Mouse (Mus musculus) hindbrain, postnatal 0 days (tissue): ENCODE measurements around the gene Sfrp5. TPM values are rescaled to one million over a fixed set of nuclear protein-coding genes. Genes with fewer than 3 reads are reported as not detected.

Experiments
- ATAC-seq: fragments of 200-750 bp; cut with Nextera tagmentation; 2 replicates; pipeline ENCODE4 v1.8.0; 2017; ENCODE audit warnings: mild to moderate bottlenecking, moderate TSS enrichment, moderate library complexity
- DNase-seq: peaks from one replicate; pipeline ENCODE4 v3.0.0-alpha.2; 2015; ENCODE audit warnings: low spot score
- H3K27ac ChIP-seq: fragments of 300-500 bp; sonication (generic); 2 replicates; pipeline ENCODE4 v1.5.1; 2014; ENCODE audit warnings: mild to moderate bottlenecking
- H3K27me3 ChIP-seq: fragments of 300-500 bp; sonication (generic); 2 replicates; pipeline ENCODE4 v1.6.1; 2014; ENCODE audit warnings: low read length, mixed read lengths; ENCODE audit not compliant: insufficient read depth
- H3K36me3 ChIP-seq: fragments of 300-500 bp; sonication (generic); 2 replicates; pipeline ENCODE4 v1.6.1; 2014; ENCODE audit warnings: low read length, mixed read lengths; ENCODE audit not compliant: insufficient read depth
- H3K4me1 ChIP-seq: fragments of 300-500 bp; sonication (generic); 2 replicates; pipeline ENCODE4 v1.6.1; 2014; ENCODE audit warnings: antibody characterized with exemption, low read length, mixed read lengths; ENCODE audit not compliant: insufficient read depth
- H3K4me2 ChIP-seq: fragments of 300-500 bp; sonication (generic); 2 replicates; pipeline ENCODE4 v1.6.1; 2014; ENCODE audit warnings: low read depth, mild to moderate bottlenecking, low read length, moderate library complexity, mixed read lengths
- H3K4me3 ChIP-seq: fragments of 300-500 bp; sonication (generic); 2 replicates; pipeline ENCODE4 v1.5.1; 2014; ENCODE audit warnings: low read length
- H3K9ac ChIP-seq: fragments of 300-500 bp; sonication (generic); replicated peaks from 2 replicates; pipeline ENCODE4 v1.6.1; 2014; ENCODE audit warnings: mild to moderate bottlenecking, low read length, moderate library complexity, mixed read lengths
- H3K9me3 ChIP-seq: fragments of 300-500 bp; sonication (generic); 2 replicates; pipeline ENCODE4 v1.6.1; 2016; ENCODE audit warnings: low read length, mixed read lengths
- CTCF ChIP-seq: IDR thresholded peaks from 2 replicates; pipeline ENCODE4 v1.5.1; 2016; ENCODE audit warnings: antibody characterized with exemption, control low read depth, low read depth
- WGBS: fragments of 180-500 bp; shearing (Covaris S2); extraction: QIAGEN DNeasy Blood & Tissue Kit; methylation state at CpG from one replicate; pipeline ENCODE4 v1.1.7; 2014; 5-methylcytosine and 5-hydroxymethylcytosine counted together
- polyA plus RNA-seq: library from polyadenylated mRNA; unstranded; fragments of >200 nt; fragmentation: Nextera tagmentation; extraction: Ambion mirVana; gene quantifications from 2 replicates; pipeline ENCODE4 v1.2.1, GENCODE M21; 2015
- total RNA-seq: library from RNA; depleted of rRNA; stranded (reverse); fragments of >200 nt; gene quantifications from 2 replicates; pipeline ENCODE4 v1.2.3, GENCODE M21; 2014; rRNA removed

The Sfrp5 gene
- total and polyA plus RNA-seq, 2 experiments from 2014 or later: 1.6 to 1.8 TPM

- H3K4me2 ChIP-seq: no peak overlapping the region
These were observed 44.4 kb downstream of the Sfrp5 start for GRCm38 (mm10) chr19:42157493-42158237.

GRCm38 (mm10) chr19:42151990-42152389 lies 50.1 kb downstream of the Sfrp5 start:
- TF ChIP-seq CTCF: peak; percentile 93
- H3K4me1 ChIP-seq: 0 out of 2 replicates have a peak, but pooled peaks cover 4% of the 10 kb centered on the region
- no peaks in the 10 kb centered on the region for H3K27me3 ChIP-seq
- no peaks in the 10 kb centered on the region for H3K9me3 ChIP-seq
- no peak overlapping the region for H3K4me2 ChIP-seq
- ATAC-seq (peak; percentile 43; the same call in 1 of the 2 replicates), DNase-seq (peak; percentile 84)
- no peak overlapping the region for H3K27ac ChIP-seq
- H3K9ac ChIP-seq: no peak overlapping the region
- H3K36me3 ChIP-seq: no peaks in the 10 kb centered on the region
- WGBS: 6% methylated on average over 6 of the region's 6 CpGs
- no peak overlapping the region for H3K4me3 ChIP-seq

More at GRCm38 (mm10) chr19:42157493-42158237, 44.4 kb downstream of the Sfrp5 start:
- Histone ChIP-seq H3K9ac (no peak overlapping the region), H3K27ac (no peak overlapping the region), H3K4me1 (no peaks in the 10 kb centered on the region), H3K36me3 (no peaks in the 10 kb centered on the region), H3K9me3 (no peaks in the 10 kb centered on the region), H3K4me3 (no peak overlapping the region), H3K27me3 (no peaks in the 10 kb centered on the region)
- 74% methylated on average over 10 of the region's 12 CpGs for whole genome bisulfite sequencing
- no peak for DNase-seq
- no peak for ATAC-seq
- TF ChIP-seq CTCF: no peak

GRCm38 (mm10) chr19:42148569-42148860 lies 53.5 kb downstream of the Sfrp5 start:
- Histone ChIP-seq H3K4me3 (peak overlapping the region; percentile 57), H3K4me2 (peak overlapping the region; percentile 83), H3K9me3 (no peaks in the 10 kb centered on the region), H3K9ac (peak overlapping the region; percentile 76), H3K36me3 (no peaks in the 10 kb centered on the region), H3K27me3 (no peaks in the 10 kb centered on the region), H3K4me1 (0 out of 2 replicates have a peak, but pooled peaks cover 4% of the 10 kb centered on the region), H3K27ac (no peak overlapping the region)
- WGBS: 26% methylated on average over 7 of the region's 7 CpGs
- TF ChIP-seq CTCF: no peak
- peak; percentile 33; the same call in 1 of the 2 replicates for ATAC-seq
- DNase-seq: no peak

Other genes with a start within 250 kb of the Sfrp5 start
- gene Mms19, start 221.1 kb downstream of the Sfrp5 start, total RNA-seq: 54.8 and 66.1 TPM in 2 replicates
- 25.9 and 28.8 TPM in 2 replicates for gene Mms19, start 221.1 kb downstream of the Sfrp5 start, polyA plus RNA-seq
- gene Ubtd1, start 220.5 kb downstream of the Sfrp5 start, total RNA-seq: 19.9 and 22.4 TPM in 2 replicates
- gene Ubtd1, start 220.5 kb downstream of the Sfrp5 start, polyA plus RNA-seq: 13.4 and 14.1 TPM in 2 replicates
- 0.42 TPM in 1 of 2 replicates, not detected in the other for gene Ankrd2, start 166.3 kb downstream of the Sfrp5 start, total RNA-seq
- gene Ankrd2, start 166.3 kb downstream of the Sfrp5 start, polyA plus RNA-seq: 0.97 and 1.5 TPM in 2 replicates
- 2.2 and 3.6 TPM in 2 replicates for gene Hoga1, start 156.6 kb downstream of the Sfrp5 start, total RNA-seq
- gene Hoga1, start 156.6 kb downstream of the Sfrp5 start, polyA plus RNA-seq: 3.9 and 4.6 TPM in 2 replicates
- gene 4933411K16Rik, start 150.0 kb downstream of the Sfrp5 start, total RNA-seq: 0.61 and 1.6 TPM in 2 replicates
- gene 4933411K16Rik, start 150.0 kb downstream of the Sfrp5 start, polyA plus RNA-seq: not detected in 2 replicates
- 42.9 and 48.5 TPM in 2 replicates for gene Morn4, start 115.9 kb downstream of the Sfrp5 start, total RNA-seq
- 98.0 and 108 TPM in 2 replicates for gene Morn4, start 115.9 kb downstream of the Sfrp5 start, polyA plus RNA-seq
- 18.3 and 21.7 TPM in 2 replicates for gene Pi4k2a, start 111.8 kb downstream of the Sfrp5 start, total RNA-seq
- gene Pi4k2a, start 111.8 kb downstream of the Sfrp5 start, polyA plus RNA-seq: 33.9 and 36.4 TPM in 2 replicates
- gene Avpi1, start 73.2 kb downstream of the Sfrp5 start, total RNA-seq: 13.5 and 23.7 TPM in 2 replicates
- 16.4 and 18.0 TPM in 2 replicates for gene Avpi1, start 73.2 kb downstream of the Sfrp5 start, polyA plus RNA-seq
- 14.0 and 16.5 TPM in 2 replicates for gene Marveld1, start 54.9 kb downstream of the Sfrp5 start, total RNA-seq
- 2.8 and 3.2 TPM in 2 replicates for gene Marveld1, start 54.9 kb downstream of the Sfrp5 start, polyA plus RNA-seq
- 90.9 and 95.0 TPM in 2 replicates for gene Zfyve27, start 38.3 kb downstream of the Sfrp5 start, total RNA-seq
- 45.1 and 48.9 TPM in 2 replicates for gene Zfyve27, start 38.3 kb downstream of the Sfrp5 start, polyA plus RNA-seq
- 80.0 and 84.8 TPM in 2 replicates for gene Golga7b, start 45.3 kb upstream of the Sfrp5 start, total RNA-seq
- gene Golga7b, start 45.3 kb upstream of the Sfrp5 start, polyA plus RNA-seq: 58.7 and 62.4 TPM in 2 replicates
- gene Crtac1, start 229.5 kb upstream of the Sfrp5 start, total RNA-seq: 31.3 and 34.8 TPM in 2 replicates
- gene Crtac1, start 229.5 kb upstream of the Sfrp5 start, polyA plus RNA-seq: 50.2 and 53.1 TPM in 2 replicates